13 mouse cellular contexts compared by ENCODE assay signal in the genomic region with DNA sequence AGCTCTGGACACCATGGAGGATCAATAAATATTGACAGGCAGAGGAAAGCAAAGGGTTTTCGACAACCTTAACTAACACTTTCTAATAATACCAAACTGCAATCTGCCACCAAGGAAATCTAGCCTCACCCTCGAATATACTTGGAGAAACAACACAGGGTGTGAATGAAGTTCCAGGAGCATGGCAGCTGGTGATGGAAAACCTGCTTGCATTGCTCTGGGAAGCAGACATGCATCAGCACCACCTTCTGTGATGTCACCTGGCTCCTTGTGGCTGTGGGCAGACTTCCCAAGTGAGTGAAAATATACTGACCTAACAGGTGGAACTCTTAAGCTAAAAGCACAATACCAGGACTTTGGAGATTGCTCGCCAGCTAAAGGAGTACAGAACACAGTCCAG.
A peak's percentile ranks its signal among the peaks of the same experiment; 100 is the strongest.
DNase-seq lines count a peak whose midpoint lies in the region; ATAC-seq and TF ChIP-seq lines count a peak whose summit lies in the region.
"Had no signal": no experiment of that assay in that cellular context is flagged by ENCODE, and none has a peak within 500 bp of the region (broad histone marks: within the 10 kb centered on the region; RNA-seq: fewer than 3 reads in every experiment).

No protein-coding gene starts in this region.

- TF ChIP-seq CTCF in embryonic fibroblast, embryonic 13.5 days (IDR thresholded peaks at IDR 0.05; ENCODE audit: borderline replicate concordance, insufficient read depth, low read length), result no peak

- no peak overlapping the region for H3K4me3 ChIP-seq in embryonic fibroblast, embryonic 13.5 days (ENCODE audit: insufficient read depth, low read length)
- no peak overlapping the region for H3K4me3 ChIP-seq in midbrain, embryonic 11.5 days (ENCODE audit: low read depth, low read length)
- H3K4me3 ChIP-seq: heart, embryonic 15.5 days; neural tube, embryonic 12.5 days had no signal

- H3K4me2 ChIP-seq in midbrain, embryonic 11.5 days, result no peak overlapping the region
- H3K4me2 ChIP-seq: heart, embryonic 15.5 days had no signal

- peak; percentile 33 for DNase-seq in right cerebral cortex, adult 18-20 months
- no peak for DNase-seq in right cerebral cortex, postnatal 4 days
- no peak for DNase-seq in midbrain, embryonic 11.5 days (ENCODE audit: low spot score, missing footprints)
- no peak for DNase-seq in gastrocnemius, postnatal 25 days
- no peak for DNase-seq in heart, postnatal 25 days (ENCODE audit: low spot score)
- DNase-seq in heart, postnatal 14 days, result no peak
- DNase-seq: kidney, adult 8-10 months; spleen, adult 18-20 months; thymus, adult 2 months had no signal

- TF ChIP-seq POLR2A in embryonic fibroblast, embryonic 13.5 days (IDR thresholded peaks at IDR 0.05; ENCODE audit: low read depth, low read length), result no peak

- H3K9me3 ChIP-seq in midbrain, embryonic 11.5 days (ENCODE audit: control insufficient read depth, low read length), result no peaks in the 10 kb centered on the region
- H3K9me3 ChIP-seq: heart, embryonic 15.5 days; neural tube, embryonic 12.5 days had no signal

- no peaks in the 10 kb centered on the region for H3K36me3 ChIP-seq in midbrain, embryonic 11.5 days (ENCODE audit: control insufficient read depth, insufficient read depth, low read length)
- H3K36me3 ChIP-seq: G1E; heart, embryonic 15.5 days; neural tube, embryonic 12.5 days had no signal

- 81% methylated on average over 3 of the region's 3 CpGs for WGBS in midbrain, embryonic 11.5 days

- H3K9ac ChIP-seq in midbrain, embryonic 11.5 days (ENCODE audit: low read length), result no peak overlapping the region
- H3K9ac ChIP-seq: heart, embryonic 15.5 days; neural tube, embryonic 12.5 days had no signal

- intact Hi-C loops in heart, postnatal 25 days (cut with DNase I), result no loop called here
- intact Hi-C loops in heart, postnatal 14 days (cut with DNase I), result no loop called here

- H3K27me3 ChIP-seq in midbrain, embryonic 11.5 days (ENCODE audit: control insufficient read depth, insufficient read depth, low read length), result no peaks in the 10 kb centered on the region
- H3K27me3 ChIP-seq: heart, embryonic 15.5 days; neural tube, embryonic 12.5 days had no signal

- peak overlapping the region; percentile 84 for H3K27ac ChIP-seq in embryonic fibroblast, embryonic 13.5 days (ENCODE audit: insufficient read depth, low read length)
- no peak overlapping the region for H3K27ac ChIP-seq in midbrain, embryonic 11.5 days (ENCODE audit: low read depth, low read length)
- H3K27ac ChIP-seq: heart, embryonic 15.5 days; neural tube, embryonic 12.5 days had no signal

- peak; percentile 17; the same call in 1 of the 2 replicates for ATAC-seq in midbrain, embryonic 11.5 days (ENCODE audit: low FRiP score)

- H3K4me1 ChIP-seq in embryonic fibroblast, embryonic 13.5 days (ENCODE audit: control insufficient read depth, insufficient read depth, low read length), result peaks cover 17% of the 10 kb centered on the region
- H3K4me1 ChIP-seq in midbrain, embryonic 11.5 days (ENCODE audit: control insufficient read depth, insufficient read depth, low read length), result peaks cover 7% of the 10 kb centered on the region
- H3K4me1 ChIP-seq: heart, embryonic 15.5 days had no signal
